Mouse (Mus musculus) lung, postnatal 36 days (tissue): Measurements from ENCODE around the gene Zfp652.

ENCODE experiments used
- DNase-seq: peaks from one replicate; pipeline ENCODE4 v3.0.0; 2022; ENCODE audit warnings: mixed read lengths

Zfp652 gene

DNA sequence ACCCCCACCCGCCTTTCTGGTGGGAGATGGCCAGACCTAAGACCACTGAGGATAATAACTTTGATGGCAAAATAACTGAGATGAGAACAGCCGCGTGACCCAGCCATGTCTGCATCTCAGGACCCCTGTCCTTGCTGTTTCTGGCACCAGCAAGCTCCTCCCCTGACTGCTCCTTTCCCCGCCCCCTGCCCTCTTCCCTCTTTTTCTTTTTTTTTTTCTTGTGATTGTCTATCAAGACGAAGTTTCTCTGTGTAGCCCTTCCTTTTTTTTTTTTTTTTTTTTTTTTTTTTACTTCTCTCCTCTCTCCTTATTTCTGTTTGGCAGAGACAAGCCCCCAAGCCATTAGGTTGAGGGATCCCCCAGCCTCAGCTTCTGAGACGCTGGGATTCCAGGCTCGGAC lies 98.4 kb downstream of the Zfp652 start:
- no peak for DNase-seq

DNA sequence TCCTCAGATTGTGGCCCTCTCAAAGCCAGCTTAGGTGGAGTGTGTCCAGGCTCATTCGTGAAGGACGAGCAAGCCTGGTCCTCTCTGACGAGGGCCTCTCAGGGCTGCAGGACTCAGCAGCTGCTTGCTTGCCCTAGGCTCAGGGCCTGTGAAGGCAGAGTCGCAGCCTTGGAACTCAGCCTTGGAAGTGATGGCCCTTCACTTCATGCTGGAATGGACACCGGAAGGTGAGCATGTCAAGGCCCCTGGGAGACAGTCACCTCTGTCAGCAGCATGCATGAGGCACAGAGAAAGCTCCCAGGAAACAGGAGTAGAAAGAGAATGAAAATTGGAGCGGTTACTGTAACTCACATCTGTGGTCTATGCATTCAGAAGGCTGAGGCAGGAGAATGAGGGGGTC lies 99.3 kb downstream of the Zfp652 start:
- no peak for DNase-seq

DNA sequence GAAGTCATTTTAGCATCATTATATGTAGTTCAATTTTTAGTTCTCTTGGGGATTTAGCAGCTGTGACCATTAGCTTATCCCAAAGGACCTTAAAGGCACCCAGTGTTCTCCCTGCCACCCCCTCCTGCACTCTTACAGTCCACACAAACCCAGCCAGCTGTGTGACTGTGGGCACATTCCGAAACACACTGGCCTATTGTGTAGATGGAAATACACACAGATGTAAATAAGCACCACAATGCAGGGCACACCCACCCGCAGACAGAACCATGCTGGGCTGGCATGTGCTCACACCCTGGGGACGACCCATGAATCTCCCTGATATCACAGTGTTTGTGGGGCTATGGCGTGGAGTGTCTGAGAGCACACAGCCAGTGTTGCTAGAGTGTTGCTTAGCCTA lies 99.8 kb downstream of the Zfp652 start:
- no peak for DNase-seq

DNA sequence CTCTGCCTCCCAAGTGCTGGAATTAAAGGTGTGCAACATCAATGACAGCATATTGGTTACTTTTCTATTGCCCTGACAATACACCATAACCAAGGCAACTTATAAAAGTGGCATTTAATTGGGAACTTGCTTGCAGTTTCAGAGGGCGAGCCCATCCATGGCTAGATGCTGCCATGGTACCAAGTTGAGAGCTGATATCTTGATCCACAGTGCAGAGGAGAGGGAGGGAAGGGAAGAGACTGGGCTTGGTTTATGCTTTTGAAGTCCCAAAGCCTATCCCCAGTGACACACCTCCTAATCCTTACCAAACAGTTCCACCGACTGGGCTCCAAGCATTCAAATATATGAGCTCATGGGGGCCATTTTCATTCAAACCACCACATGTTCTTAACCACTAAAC lies 101.6 kb downstream of the Zfp652 start:
- DNase-seq, result no peak

DNA sequence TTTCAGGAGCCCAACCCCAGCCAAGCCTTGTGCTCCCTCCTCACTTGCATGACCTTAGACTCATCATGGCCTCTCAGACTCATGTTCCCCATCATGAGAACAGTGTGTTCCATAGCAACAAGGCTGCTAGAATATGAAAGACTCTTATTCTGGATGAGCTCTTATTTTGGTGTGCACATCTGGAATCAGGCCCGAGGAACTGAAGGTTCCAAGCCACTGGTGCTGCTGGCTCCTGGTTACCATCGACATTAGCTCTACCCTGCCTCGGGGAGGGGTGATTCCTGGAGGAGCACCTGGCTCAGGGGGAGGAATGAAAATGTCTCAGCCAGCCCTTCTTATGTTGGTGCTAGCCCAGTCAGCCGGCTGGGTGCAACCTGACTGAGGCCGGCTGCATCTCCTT lies 102.4 kb downstream of the Zfp652 start:
- no peak for DNase-seq

DNA sequence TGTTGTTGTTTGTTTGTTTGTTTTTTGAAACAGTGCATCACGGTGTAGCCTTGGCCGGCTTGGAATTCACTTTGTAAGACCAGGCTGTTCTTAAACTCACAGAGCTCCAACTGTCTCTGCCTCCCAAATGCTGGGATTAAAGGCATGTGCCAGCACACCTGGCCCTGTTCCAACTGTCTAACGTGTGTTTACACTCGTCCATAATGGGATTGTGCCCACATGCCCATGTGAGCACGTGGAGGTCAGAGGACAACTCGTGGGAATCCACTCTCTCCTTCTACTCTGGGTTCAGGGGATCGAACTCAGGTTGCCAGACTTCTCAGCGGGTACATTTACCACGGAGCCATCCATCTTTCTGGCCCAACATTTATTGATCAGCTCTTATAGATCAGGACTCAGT lies 102.9 kb downstream of the Zfp652 start:
- no peak for DNase-seq

DNA sequence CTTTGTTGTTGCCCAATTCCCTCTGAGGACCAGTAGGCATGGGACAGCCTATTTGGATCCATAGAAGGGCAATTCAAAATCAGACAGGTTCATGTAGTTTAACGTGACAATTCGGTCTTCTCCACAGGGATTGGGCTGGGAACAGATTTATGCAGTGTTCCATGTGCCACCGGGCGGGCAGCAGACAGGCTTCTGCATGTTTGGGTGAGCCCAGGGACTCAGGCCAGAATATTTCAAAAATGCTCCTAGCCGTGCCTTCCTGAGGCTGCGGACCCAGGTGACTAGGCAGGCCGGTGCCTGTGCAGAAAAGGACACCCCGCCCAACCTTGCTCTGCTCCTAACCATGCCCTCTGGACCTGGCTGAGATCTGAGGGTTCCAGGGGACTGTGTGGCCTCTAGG lies 106.7 kb downstream of the Zfp652 start:
- DNase-seq, result no peak

DNA sequence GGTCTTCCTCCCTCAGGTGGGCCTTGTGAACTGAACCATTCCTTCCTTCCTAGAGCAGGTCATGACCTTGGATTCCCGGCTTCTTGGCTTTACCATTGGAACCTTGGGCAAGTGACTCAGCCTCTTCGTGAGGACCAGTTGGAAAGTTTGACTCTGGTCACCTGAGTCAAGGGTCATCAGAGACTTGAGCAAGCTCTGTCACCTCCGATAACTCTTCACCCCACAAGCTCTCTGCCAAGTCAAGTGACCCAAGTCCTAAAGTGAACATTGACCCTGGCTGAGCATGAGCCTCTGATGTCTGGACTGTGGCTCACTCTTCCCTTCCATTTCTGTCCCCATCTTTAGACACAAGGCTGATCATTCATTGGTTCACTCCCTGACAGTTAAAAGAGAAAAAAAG lies 109.0 kb downstream of the Zfp652 start:
- DNase-seq, result no peak

DNA sequence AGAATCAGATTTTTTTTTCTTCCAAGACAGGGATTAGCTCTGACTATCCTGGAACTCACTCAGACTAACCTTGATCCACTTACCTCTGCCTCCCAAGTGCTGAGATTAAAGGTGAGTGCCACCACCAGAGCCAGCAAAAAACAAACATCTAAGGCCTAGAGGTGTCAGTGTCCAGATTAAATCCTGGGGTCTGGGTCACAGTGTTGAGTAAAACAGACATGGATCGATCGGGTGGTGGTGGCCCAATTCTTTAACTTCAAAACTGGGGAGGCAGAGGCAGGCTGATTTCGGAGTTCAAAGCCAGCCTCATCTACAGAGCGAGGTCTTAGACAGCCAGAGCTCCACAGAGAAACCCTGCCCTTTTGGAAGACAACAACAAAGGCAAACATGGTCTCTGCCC lies 110.0 kb downstream of the Zfp652 start:
- no peak for DNase-seq

DNA sequence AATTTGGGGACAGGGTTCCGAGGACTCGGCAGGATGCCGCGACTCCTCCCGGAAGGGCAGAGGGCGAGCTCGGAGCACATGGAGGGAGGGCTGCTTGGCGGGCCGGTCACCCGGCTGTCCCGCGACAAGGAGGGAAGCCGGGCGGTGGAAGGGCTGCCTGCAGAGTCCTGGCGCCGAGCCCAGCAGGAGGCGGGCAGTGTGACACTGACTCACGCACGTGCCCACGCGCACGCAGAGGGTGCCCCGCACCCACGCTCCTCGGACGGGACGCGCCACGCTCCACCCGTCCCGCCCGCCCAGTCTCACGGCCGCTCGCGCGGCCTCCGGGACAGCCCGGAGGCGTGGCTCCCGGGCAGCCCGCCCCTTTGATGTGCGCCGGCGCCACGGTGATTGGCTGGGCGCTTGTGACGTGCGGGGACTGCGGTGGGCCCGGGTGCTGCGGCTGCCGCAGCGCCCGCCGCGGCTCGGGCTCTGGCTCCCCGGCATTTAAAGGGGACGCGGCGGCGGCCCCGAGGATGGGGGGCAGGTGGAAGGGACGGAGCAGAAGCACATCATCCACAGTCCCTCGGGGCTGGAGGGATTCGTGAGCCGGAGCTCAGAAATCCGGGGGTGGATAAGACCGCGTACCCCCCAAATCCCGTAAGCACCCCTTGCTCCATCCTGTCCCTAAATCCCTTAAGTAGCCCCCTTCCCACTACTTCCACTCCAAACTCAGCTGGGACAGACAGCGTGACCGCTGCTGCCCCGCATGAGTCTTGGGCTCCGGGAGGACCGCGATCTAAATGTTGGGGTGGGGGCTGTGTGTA lies 111.8 kb downstream of the Zfp652 start, which contains the start of gene Phospho1:
Phospho1 (plus strand) TSS at position 429 of the 806 bp plus-strand sequence.
- peak; percentile 93 for DNase-seq

DNA sequence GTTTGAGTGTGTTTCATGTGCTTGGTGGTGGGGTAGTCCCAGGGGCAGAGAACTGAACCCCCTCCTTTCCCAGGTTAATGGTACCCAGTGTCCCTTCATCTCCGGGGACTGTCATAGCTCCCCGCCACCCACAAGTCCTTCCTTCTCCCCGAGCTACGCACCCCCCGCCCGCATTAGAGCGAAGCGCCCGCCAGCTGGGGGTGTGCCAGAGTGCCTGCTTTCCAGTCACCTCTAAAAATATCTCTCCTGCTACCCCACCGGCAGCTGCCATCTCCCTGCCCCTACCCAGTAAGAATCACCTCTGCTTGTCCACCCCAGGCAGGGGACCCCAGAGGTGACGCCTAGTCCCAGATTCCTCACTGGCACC lies 112.4 kb downstream of the Zfp652 start:
- peak; percentile 63 for DNase-seq

DNA sequence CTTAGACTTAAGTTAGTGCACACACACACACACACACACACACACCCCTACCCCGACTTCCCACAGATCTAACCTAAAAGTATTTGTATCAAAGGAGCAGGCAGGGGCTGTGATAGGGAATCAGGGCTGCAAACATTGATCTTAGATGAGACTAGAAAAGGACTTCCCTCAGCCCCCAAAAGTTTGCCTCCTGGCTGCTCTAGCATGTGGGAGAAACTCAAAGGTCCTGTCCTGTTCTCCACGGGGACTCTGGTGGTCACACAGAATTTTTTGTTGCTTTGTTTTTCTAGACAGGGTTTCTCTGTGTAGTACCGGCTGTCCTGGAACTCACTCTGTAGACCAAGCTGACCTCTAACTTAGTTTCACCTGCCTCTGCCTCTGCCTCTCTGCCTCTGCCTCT lies 113.2 kb downstream of the Zfp652 start:
- no peak for DNase-seq

DNA sequence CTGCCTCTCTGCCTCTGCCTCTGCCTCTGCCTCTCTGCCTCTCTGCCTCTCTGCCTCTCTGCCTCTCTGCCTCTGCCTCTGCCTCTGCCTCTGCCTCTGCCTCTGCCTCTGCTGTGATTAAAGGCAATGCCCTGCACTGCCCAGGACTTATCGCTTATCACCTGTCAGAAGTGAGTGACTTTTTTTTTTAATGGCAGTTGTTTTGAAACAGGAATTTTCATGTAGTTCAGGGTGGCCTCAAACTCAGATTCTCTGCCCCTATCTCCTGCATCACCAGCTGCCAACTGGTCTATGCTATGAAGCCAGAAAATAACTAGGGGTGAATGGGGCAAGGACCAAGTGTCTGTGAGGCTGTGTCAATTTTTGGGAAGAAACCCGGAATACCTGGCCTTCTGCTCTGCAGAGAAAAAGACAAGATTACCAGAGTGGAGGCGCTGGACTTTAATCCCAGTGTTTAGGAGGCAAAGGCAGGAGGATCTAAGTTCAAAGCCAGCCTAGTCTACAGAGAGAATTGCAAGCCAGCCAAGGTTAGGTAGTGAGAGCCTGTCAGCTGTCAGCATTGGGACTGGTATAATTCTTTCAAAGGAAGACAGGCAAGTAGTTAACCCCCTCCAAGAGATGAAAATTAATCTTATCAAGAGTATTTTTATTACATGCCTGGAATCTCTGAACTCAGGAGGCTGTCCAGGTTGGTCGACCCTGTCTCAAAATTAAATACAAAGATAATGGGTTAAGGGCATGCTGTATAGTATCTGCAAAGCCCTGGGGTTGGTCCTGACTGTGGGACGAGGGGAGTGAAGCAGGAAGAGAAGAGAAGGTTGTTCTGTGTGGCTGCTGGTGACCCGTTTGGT lies 114.1 kb downstream of the Zfp652 start:
- no peak for DNase-seq

DNA sequence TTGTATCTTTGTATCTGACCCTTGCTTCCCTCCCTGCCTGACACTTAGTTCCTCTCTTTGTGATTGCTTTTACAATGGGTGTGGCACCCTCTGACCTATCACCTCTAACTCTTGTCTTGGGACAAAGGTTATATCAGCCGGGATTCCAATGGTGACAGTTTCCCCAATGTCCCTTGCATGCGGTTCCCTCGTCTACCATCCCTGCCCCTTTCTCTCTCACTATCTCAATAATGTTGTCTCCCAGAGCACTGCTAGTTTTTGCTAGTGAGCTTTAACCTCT lies 114.6 kb downstream of the Zfp652 start:
- no peak for DNase-seq

DNA sequence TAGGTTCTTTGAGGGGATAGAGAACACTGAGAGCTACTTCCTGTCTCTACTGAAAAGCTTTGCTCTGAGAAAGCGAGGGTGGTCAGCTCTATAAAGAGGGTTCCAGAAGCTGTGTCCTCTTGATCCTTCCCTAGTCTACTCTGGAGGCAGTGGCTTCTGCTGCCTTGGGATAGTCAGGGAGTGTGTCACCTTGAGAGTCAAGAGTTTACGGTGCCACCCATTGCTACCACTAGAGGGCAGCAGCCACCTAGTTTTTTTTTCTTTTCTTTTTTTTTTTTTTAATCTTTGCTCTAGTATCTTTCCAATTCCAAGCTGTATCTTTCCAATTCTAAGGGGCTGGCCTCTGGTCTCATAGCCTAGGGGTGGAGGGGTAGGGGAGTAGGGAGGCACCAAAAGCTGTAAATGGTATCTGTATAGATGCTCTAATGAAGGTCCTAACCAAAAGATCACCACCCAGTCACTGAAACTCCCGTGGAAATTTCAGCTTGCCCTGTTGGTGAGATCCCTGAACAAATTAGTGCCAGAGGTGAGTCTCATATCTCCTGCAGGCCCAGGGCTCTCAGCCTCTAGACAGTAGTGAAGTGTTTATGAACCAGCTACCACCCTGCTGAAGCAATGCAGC lies 115.1 kb downstream of the Zfp652 start:
- peak; percentile 84 for DNase-seq

DNA sequence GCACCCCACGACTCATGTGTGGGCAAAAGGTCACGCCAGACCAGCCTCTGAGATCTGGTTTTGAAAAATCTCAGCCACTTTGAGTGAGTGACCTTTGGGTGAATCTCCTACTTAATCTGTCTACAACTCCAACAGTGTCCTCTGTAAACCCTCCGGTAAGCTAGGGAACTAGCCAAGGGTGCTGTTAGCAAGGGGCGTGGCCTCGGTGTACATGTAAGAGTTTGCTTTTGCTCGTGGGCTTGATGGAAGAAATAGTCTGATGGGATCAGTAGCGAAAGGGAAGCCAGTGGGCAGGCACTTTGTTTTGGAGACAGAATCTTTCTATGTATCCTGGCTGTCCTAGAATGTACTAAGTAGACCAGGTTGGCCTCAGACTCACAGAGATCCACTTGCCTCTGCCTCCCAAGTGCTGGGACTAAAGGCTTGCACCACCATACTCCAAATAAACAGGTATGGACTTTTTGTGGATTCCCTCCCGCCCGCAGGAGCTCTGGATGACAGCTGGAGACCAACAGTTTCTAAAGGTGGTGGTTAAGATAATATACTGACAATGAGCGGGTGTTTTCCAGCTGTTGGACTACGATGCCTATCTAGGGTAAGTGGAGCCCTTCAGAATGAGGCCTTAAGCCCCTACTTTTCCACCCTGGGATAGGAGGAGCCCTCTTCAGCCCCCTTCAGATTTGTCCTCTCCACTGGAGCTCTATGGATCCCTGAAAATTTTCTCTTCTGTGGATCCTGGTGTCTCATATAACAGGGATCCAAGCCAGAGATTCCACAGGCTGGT lies 115.9 kb downstream of the Zfp652 start:
- DNase-seq, result no peak

DNA sequence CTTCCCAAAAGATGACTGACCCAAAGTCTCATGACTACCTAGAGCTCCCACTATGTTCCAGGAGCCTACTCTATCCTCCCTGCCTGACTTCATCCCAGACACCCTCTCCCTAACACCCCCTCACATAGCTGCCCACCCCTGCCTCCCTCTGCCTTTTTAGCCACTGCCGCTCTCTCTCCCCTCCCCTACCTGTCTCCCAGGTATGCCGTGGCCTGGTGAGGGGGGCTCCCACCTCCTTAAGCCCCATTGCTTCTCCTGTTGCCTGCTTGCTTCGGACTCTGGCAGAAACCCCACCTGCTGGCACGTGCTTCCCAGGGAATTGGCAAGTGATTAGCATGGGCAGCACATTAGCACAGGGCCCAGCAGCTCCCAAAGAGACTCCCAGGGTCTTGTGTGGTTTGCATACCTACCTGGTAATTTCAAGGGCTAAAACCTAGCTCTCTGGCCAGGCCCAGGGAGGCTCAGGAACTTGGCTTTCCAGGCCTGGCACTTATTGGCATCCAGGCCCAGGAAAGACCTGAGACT lies 117.1 kb downstream of the Zfp652 start:
- no peak for DNase-seq

DNA sequence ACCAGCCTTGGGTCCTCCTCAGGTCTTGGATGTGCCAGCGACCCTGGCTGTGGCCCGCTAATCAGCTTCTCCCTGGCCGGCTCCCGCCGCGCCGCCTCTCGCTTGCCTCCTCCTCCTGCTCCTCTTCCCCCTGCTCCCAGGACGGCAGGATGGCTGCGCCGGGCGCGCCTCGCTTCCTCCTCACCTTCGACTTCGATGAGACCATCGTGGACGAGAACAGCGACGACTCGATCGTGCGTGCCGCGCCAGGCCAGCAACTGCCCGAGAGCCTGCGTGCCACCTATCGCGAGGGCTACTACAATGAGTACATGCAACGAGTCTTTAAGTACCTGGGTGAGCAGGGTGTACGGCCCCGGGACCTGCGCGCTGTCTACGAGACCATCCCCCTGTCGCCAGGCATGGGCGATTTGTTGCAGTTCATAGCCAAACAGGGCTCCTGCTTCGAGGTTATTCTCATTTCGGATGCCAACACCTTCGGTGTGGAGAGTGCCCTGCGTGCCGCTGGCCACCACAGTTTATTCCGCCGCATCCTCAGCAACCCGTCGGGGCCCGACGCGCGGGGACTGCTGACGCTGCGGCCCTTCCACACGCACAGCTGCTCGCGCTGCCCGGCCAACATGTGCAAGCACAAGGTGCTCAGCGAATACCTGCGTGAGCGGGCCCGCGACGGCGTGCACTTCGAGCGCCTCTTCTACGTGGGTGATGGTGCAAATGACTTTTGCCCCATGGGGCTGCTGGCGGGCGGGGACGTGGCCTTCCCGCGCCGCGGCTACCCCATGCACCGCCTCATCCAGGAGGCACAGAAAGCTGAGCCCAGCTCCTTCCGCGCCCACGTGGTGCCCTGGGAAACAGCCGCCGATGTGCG lies 118.2 kb downstream of the Zfp652 start:
- DNase-seq, result no peak

DNA sequence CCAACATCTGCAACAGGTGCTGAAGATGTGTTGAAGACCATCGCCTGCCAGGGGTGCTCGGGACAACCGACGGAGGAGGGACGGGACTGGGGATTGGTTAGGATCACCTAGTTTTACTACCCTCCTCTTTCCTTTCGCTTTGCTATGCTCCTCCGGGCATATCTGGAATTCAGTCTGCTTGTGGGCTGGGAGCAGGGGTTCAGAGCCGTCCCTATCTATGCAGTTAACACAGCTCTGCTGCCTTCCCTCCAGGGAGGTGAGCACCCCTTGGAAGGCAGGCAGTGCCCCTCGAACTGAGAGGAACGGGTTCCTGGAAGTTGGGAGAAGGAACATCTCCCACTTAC lies 118.8 kb downstream of the Zfp652 start:
- no peak for DNase-seq

DNA sequence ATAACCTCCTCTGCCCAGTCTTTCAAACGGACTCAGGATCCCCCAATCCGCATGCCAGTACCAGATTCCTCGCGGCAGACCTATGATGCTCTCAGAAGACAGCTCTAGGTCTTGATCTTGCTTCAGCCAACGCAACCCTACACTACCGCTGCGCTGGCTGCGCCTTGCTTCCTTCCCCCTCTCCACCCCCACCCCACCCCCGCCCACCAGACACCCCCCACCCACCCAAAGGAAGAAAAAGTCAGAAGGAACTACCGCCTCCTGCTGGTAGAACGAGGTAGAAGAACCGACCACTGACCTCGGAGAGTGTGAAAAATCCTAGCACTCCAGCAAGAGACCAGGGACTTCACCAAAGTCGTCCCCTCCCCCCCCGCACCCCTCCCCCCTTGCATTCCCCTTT lies 119.2 kb downstream of the Zfp652 start:
- no peak for DNase-seq

DNA sequence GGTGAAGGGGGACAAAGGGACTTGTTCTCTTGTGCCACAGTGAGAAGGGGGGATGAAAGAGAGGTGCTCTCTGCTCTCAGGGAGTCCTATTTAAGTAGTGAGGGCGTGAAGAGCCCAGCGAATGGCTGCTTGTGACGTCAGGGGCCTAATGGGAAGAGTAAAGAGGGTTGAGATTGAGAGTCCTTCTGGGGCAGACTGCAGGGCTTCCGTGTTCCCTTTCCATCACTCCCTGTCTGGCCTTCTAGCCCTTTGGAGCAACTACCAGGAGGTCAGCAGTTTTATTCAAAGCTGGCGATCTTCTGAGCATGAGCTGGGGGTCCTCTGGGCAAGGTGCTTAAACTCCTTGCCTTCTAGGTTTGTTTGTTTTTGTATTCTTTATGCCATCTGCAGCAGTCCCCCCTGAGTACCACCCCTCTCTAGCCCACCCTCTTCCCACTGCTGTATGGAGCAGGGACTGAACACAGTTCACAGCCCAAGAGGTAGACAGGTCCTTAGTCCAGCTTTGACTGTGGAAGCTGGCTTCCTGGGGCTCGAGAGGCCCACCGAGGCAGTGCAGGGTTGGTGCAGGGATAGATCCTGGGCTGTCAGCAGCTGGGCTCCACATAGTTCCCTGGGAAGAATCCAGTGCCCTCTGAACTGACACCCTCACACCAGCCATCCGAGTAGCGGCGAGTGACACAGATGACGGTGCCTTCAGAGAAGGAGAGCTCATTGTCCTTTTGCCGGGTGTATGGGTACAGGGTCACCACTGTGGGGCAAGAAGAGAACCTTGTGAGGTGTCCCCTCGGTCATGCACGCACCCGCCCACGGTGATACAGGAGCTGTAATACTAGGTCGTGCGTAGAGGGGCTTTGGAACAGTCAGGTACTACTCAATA lies 119.9 kb downstream of the Zfp652 start:
- no peak for DNase-seq
